Comparison of ENCODE assay signal across 10 mouse cellular contexts in genomic region chr3:109714476-109714875, GRCm38 (mm10).
"Had no signal": no experiment of that assay in that cellular context is flagged by ENCODE, and none has a peak within 500 bp of the region (broad histone marks: within the 10 kb centered on the region; RNA-seq: fewer than 3 reads in every experiment).

No protein-coding gene starts in this region.

- DNase-seq: lung, adult 18-20 months; lung, embryonic 14.5 days; lung, postnatal 10 days; lung, postnatal 4 days; right cerebral cortex, postnatal 14 days; thymus, adult 18-20 months; thymus, postnatal 14 days; thymus, postnatal 36 days had no signal

- ATAC-seq: midbrain, embryonic 13.5 days; midbrain, embryonic 15.5 days had no signal
